Mouse (Mus musculus) embryonic facial prominence, embryonic 11.5 days (tissue): ENCODE measurements at regions not wholly inside any gene's neighbourhood (a gene's known extent, or its start where the extent isn't known, plus 50 kb on each side); places are given as distances from the start of the nearest gene placed in this dataset.

Source experiments
- ATAC-seq: fragments of 200-750 bp; cut with Nextera tagmentation; replicated peaks from 2 replicates; pipeline ENCODE4 v1.8.0; 2017; ENCODE audit warnings: low read depth; ENCODE audit not compliant: insufficient number of reproducible peaks, low FRiP score, low TSS enrichment
- DNase-seq: peaks from one replicate; pipeline ENCODE4 v3.0.0-alpha.2; 2015; ENCODE audit warnings: low spot score
- H3K27ac ChIP-seq: fragments of 300-500 bp; sonication (generic); replicated peaks from 2 replicates; pipeline ENCODE4 v1.5.1; 2014; ENCODE audit warnings: mild to moderate bottlenecking, low read depth, low read length, control low read depth
- H3K27me3 ChIP-seq: fragments of 300-500 bp; sonication (generic); 2 replicates; pipeline ENCODE4 v1.6.1; 2014; ENCODE audit warnings: mild to moderate bottlenecking, low read length, moderate library complexity, mixed read lengths; ENCODE audit not compliant: control insufficient read depth, insufficient read depth
- H3K36me3 ChIP-seq: fragments of 300-500 bp; sonication (generic); replicated peaks from 2 replicates; pipeline ENCODE4 v1.6.1; 2014; ENCODE audit warnings: low read depth, mild to moderate bottlenecking, low read length, moderate library complexity, mixed read lengths; ENCODE audit not compliant: control insufficient read depth, insufficient read depth
- H3K4me1 ChIP-seq: fragments of 300-500 bp; sonication (generic); 2 replicates; pipeline ENCODE4 v1.6.1; 2014; ENCODE audit warnings: low read length, mixed read lengths; ENCODE audit not compliant: control insufficient read depth, insufficient read depth
- H3K4me2 ChIP-seq: fragments of 300-500 bp; sonication (generic); 2 replicates; pipeline ENCODE4 v1.6.1; 2014; ENCODE audit warnings: low read depth, mild to moderate bottlenecking, control low read depth, low read length, moderate library complexity
- H3K4me3 ChIP-seq: fragments of 300-500 bp; sonication (generic); 2 replicates; pipeline ENCODE4 v1.5.1; 2014; ENCODE audit warnings: low read depth, low read length, control low read depth
- H3K9ac ChIP-seq: fragments of 300-500 bp; sonication (generic); replicated peaks from 2 replicates; pipeline ENCODE4 v1.6.1; 2014; ENCODE audit warnings: mild to moderate bottlenecking, control low read depth, low read length
- H3K9me3 ChIP-seq: fragments of 300-500 bp; sonication (generic); replicated peaks from 2 replicates; pipeline ENCODE4 v1.6.1; 2016; ENCODE audit warnings: mild to moderate bottlenecking, low read length, inconsistent platforms, mixed read lengths; ENCODE audit not compliant: control insufficient read depth
- WGBS: fragments of 180-500 bp; shearing (Covaris S2); extraction: QIAGEN DNeasy Blood & Tissue Kit; methylation state at CpG from one replicate; pipeline ENCODE4 v1.1.7; 2014; 5-methylcytosine and 5-hydroxymethylcytosine counted together

GRCm38 (mm10) chr13:102576871-102577662 is 116.3 kb upstream of the Cd180 start:
- H3K27me3 ChIP-seq, result no peaks in the 10 kb centered on the region
- no peak for ATAC-seq
- no peaks in the 10 kb centered on the region for H3K9me3 ChIP-seq
- H3K4me1 ChIP-seq, result no peaks in the 10 kb centered on the region
- no peak overlapping the region for H3K4me2 ChIP-seq
- H3K4me3 ChIP-seq, result no peak overlapping the region
- 40% methylated on average over 7 of the region's 7 CpGs for WGBS
- peak; percentile 35 for DNase-seq
- H3K27ac ChIP-seq, result no peak overlapping the region
- no peak overlapping the region for H3K9ac ChIP-seq
- H3K36me3 ChIP-seq, result no peaks in the 10 kb centered on the region

DNA sequence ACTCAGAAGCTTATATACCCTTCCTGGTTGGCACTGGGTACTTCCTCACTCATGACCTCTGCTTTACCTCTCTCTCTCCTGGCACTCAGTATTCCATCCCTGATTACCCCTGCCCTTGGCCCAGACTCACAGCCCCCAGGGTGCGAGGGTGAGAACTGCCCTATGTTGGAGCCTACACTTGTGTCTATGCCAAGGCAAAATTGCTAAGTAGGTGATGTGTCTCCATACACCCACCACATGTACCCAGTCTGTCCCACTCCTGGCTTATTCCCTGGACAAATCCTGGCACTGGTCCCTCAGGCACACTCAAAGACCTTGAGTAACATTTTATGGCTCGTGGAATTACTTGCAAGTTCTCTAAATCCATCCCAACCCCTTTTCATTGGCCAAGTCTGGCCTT is 114.5 kb upstream of the Cd180 start:
- Histone ChIP-seq H3K4me1 (no peaks in the 10 kb centered on the region), H3K9ac (no peak overlapping the region), H3K4me2 (no peak overlapping the region), H3K27me3 (no peaks in the 10 kb centered on the region), H3K4me3 (no peak overlapping the region), H3K9me3 (no peaks in the 10 kb centered on the region), H3K27ac (no peak overlapping the region), H3K36me3 (no peaks in the 10 kb centered on the region)
- WGBS, result 85% methylated on average over 2 of the region's 2 CpGs
- no peak for DNase-seq
- ATAC-seq, result no peak

DNA sequence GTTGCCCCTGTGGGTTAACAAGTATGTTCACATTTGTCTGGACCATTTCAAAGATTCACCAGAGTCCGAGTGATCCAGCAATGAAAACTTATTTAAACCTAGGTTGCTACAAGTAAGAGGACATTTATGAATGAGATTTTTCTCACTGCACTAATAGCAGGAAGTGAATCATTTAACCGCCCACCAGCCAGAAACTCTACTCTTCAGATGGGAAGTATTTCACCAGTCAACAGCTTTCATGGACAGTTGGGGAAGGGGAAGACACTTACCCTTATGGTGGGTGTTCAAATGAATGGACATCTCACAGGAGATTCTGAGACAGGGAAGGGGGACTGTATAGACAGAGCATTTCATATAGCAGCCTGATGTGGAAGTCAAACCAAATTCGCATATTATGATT is 113.7 kb upstream of the Cd180 start:
- Histone ChIP-seq H3K9ac (no peak overlapping the region), H3K27ac (no peak overlapping the region), H3K4me3 (no peak overlapping the region), H3K4me1 (no peaks in the 10 kb centered on the region), H3K36me3 (no peaks in the 10 kb centered on the region), H3K27me3 (no peaks in the 10 kb centered on the region), H3K4me2 (no peak overlapping the region), H3K9me3 (no peaks in the 10 kb centered on the region)
- ATAC-seq (no peak), DNase-seq (no peak)
- WGBS, result 86% methylated on average over 3 of the region's 3 CpGs

GRCm38 (mm10) chr13:102583984-102584645 is 109.2 kb upstream of the Cd180 start:
- ATAC-seq (no peak), DNase-seq (no peak)
- Histone ChIP-seq H3K9ac (no peak overlapping the region), H3K4me3 (no peak overlapping the region), H3K9me3 (no peaks in the 10 kb centered on the region), H3K27ac (no peak overlapping the region), H3K4me2 (no peak overlapping the region), H3K36me3 (no peaks in the 10 kb centered on the region), H3K27me3 (no peaks in the 10 kb centered on the region), H3K4me1 (no peaks in the 10 kb centered on the region)
- WGBS, result 82% methylated on average over 12 of the region's 12 CpGs

GRCm38 (mm10) chr13:102586215-102586614 is 107.1 kb upstream of the Cd180 start:
- DNase-seq (no peak), ATAC-seq (no peak)
- Histone ChIP-seq H3K27ac (no peak overlapping the region), H3K4me2 (no peak overlapping the region), H3K9me3 (no peaks in the 10 kb centered on the region), H3K36me3 (no peaks in the 10 kb centered on the region), H3K4me1 (no peaks in the 10 kb centered on the region), H3K9ac (no peak overlapping the region), H3K27me3 (no peaks in the 10 kb centered on the region), H3K4me3 (no peak overlapping the region)
- 81% methylated on average over 6 of the region's 6 CpGs for whole genome bisulfite sequencing

GRCm38 (mm10) chr13:102589680-102590435 is 103.5 kb upstream of the Cd180 start:
- no peaks in the 10 kb centered on the region for H3K27me3 ChIP-seq
- peak; percentile 54 for DNase-seq
- H3K36me3 ChIP-seq, result no peaks in the 10 kb centered on the region
- no peak overlapping the region for H3K4me2 ChIP-seq
- no peak overlapping the region for H3K27ac ChIP-seq
- WGBS, result 42% methylated on average over 18 of the region's 18 CpGs
- no peak overlapping the region for H3K9ac ChIP-seq
- H3K4me3 ChIP-seq, result no peak overlapping the region
- ATAC-seq, result peak; percentile 39; the same call in 1 of the 2 replicates
- no peaks in the 10 kb centered on the region for H3K9me3 ChIP-seq
- H3K4me1 ChIP-seq, result no peaks in the 10 kb centered on the region

- Histone ChIP-seq H3K4me3 (no peak overlapping the region), H3K27me3 (no peaks in the 10 kb centered on the region), H3K9me3 (no peaks in the 10 kb centered on the region), H3K36me3 (no peaks in the 10 kb centered on the region), H3K9ac (no peak overlapping the region), H3K4me2 (no peak overlapping the region), H3K27ac (no peak overlapping the region), H3K4me1 (no peaks in the 10 kb centered on the region)
- WGBS, result 70% methylated on average over 4 of the region's 4 CpGs
- ATAC-seq (0 out of 2 replicates have a peak, but pooled peaks have one; percentile 34), DNase-seq (no peak)
Measured at GRCm38 (mm10) chr13:102591803-102592537, 101.4 kb upstream of the Cd180 start.
